Mouse (Mus musculus): Measurements from ENCODE around the gene Gm28042. TPM values are rescaled to one million over a fixed set of nuclear protein-coding genes. Genes with fewer than 3 reads are reported as not detected.

Gm28042 gene
- polyA plus RNA-seq, 1 experiment from 2014 or later: 6.9 TPM

- no peaks in the 10 kb centered on the region for H3K27me3 ChIP-seq
- H3K4me3 ChIP-seq: no peak overlapping the region
- no peak overlapping the region for H3K4me2 ChIP-seq
- no peak for ATAC-seq (ENCODE audit: low read depth)
- no peak overlapping the region for H3K9ac ChIP-seq
- 71% methylated on average over 14 of the region's 14 CpGs for WGBS
- no peak overlapping the region for H3K27ac ChIP-seq (replicated peaks)
- H3K4me1 ChIP-seq (replicated peaks): no peaks in the 10 kb centered on the region
- H3K9me3 ChIP-seq: no peaks in the 10 kb centered on the region
- H3K36me3 ChIP-seq: peaks cover 10% of the 10 kb centered on the region
Measured at GRCm38 (mm10) chr2:120046486-120047310, 19.4 kb downstream of the Gm28042 start.

DNA sequence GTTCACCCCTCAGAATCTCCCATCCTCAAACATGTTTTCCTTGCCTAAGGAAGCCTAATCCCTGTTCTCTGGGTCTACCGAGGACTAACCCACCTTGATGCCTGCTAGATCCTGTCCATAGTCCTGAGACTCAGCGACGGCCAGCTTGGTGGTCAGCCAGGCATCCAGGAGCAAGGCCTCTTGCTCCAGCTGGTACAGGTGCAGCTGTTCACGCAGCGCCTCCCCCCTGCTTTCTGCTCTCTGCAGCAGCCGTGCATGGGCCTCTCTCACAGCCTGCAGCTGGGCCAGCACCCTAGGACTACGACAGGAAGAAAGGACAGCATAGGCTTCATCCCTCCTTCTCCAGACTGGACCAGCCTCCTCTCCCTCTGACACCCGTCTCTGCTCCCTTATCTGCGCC, 20.9 kb downstream of the Gm28042 start:
- 82% methylated on average over 9 of the region's 9 CpGs for WGBS
- Histone ChIP-seq H3K4me1 (replicated peaks) (no peaks in the 10 kb centered on the region), H3K9ac (no peak overlapping the region), H3K27me3 (no peaks in the 10 kb centered on the region), H3K4me2 (no peak overlapping the region), H3K27ac (replicated peaks) (no peak overlapping the region), H3K9me3 (no peaks in the 10 kb centered on the region), H3K36me3 (no peaks in the 10 kb centered on the region), H3K4me3 (no peak overlapping the region)
- no peak for ATAC-seq (ENCODE audit: low read depth)

DNA sequence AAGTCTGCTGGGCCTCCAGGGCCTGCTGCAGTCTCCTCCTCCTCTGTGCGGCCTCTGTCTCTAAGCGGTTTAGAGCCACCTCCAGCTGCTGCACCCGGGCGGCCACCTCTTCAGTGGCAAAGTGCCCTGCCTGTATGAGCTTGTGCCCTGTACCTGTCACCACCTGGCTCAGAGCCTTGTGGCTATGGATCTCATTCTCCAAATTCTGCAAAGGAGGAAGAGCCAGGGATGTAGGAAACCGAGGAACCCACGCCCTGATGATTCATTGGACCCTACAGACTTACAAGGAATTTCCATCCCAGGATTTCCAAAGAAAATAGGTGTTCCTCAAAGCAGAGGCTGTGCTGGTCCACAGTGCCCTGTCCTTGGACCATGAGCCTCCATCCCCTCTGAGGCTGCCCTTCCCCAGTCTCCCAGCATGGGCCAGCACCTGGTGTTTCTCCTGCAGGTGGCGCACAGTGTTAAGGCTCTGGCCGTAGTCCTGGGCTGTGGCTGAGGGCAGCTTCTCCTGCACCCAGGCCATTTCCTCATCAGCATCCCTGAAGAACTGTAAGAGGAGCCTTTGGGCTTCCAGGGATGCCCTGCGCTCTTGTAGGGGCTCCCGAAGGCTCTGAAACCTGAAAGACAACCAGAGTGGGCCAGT, 22.5 kb downstream of the Gm28042 start:
- no peak overlapping the region for H3K4me2 ChIP-seq
- H3K27me3 ChIP-seq: no peaks in the 10 kb centered on the region
- no peak overlapping the region for H3K4me3 ChIP-seq
- WGBS: 65% methylated on average over 10 of the region's 10 CpGs
- no peak overlapping the region for H3K27ac ChIP-seq (replicated peaks)
- no peaks in the 10 kb centered on the region for H3K9me3 ChIP-seq
- no peaks in the 10 kb centered on the region for H3K36me3 ChIP-seq
- H3K4me1 ChIP-seq (replicated peaks): no peaks in the 10 kb centered on the region
- H3K9ac ChIP-seq: no peak overlapping the region
- 0 out of 2 replicates have a peak, but pooled peaks have one; percentile 43 for ATAC-seq (ENCODE audit: low read depth)

- H3K4me1 ChIP-seq (replicated peaks): no peaks in the 10 kb centered on the region
- H3K9ac ChIP-seq: no peak overlapping the region
- no peak for ATAC-seq (ENCODE audit: low read depth)
- no peaks in the 10 kb centered on the region for H3K27me3 ChIP-seq
- no peak overlapping the region for H3K4me3 ChIP-seq
- no peaks in the 10 kb centered on the region for H3K36me3 ChIP-seq
- H3K9me3 ChIP-seq: no peaks in the 10 kb centered on the region
- no peak overlapping the region for H3K27ac ChIP-seq (replicated peaks)
- H3K4me2 ChIP-seq: no peak overlapping the region
- 67% methylated on average over 6 of the region's 6 CpGs for WGBS
Measured at GRCm38 (mm10) chr2:120051405-120051804, 24.1 kb downstream of the Gm28042 start.

DNA sequence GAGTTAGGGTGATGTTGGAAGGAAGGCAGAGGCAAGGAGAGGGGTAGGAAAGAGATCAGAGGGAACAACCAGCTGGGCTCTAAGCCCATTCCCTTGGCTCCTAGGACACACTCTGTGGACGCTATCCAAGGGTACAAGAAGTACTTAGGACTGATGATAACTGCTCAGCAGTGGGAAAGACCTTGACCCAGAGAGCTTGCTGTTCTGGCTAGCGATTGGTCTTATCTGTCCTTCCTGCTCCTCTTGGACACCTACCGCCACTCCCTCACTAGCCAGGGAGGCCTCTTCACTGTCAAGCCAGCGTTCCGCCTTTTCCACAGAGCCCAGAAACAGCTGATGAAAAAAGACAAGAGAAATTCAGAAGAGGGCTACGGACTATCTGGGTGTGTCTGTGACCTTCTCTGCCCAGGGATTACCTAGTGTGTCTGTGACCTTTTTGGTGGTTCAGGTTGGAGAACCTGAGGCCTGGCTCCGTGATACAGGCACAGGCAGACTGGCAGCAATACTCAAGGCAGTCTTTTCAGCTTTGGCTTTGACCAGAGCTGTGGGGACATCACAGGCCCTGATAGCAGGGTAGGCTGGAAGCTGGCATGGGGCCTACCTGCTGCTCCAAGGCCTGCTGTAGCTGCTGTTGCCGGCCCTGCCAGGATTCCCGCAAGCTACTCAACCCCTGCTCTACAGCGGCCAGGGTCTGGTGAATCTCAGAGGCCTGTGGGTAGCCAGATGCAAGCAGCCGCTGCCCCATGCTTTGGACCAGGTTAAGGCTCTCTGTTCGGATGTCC, 27.7 kb downstream of the Gm28042 start:
- H3K4me3 ChIP-seq: no peak overlapping the region
- no peak for ATAC-seq (ENCODE audit: low read depth)
- no peaks in the 10 kb centered on the region for H3K4me1 ChIP-seq (replicated peaks)
- no peaks in the 10 kb centered on the region for H3K9me3 ChIP-seq
- no peak overlapping the region for H3K4me2 ChIP-seq
- H3K36me3 ChIP-seq: no peaks in the 10 kb centered on the region
- H3K27ac ChIP-seq (replicated peaks): no peak overlapping the region
- H3K27me3 ChIP-seq: no peaks in the 10 kb centered on the region
- no peak overlapping the region for H3K9ac ChIP-seq
- 91% methylated on average over 12 of the region's 12 CpGs for WGBS

DNA sequence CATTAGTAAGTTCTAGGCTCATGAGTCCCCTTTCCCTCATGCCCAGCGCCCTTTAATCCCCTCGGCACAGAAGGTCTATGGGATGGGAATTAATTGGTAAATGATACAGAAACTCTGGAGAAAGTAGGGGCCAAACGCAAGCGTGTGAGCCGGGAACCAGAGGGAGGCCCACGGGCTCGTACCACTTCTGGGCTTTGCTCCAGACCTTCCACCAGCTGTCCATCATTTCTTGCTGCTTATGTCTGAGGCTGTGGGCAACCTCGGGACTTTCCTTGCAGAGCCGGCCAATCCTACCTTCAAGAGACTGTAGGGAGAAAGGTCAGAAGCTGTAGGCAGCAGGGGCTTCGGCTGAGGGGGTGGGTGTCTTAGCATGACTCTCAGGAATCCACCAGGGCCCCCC, 28.6 kb downstream of the Gm28042 start:
- H3K27me3 ChIP-seq: no peaks in the 10 kb centered on the region
- no peak overlapping the region for H3K27ac ChIP-seq (replicated peaks)
- WGBS: 91% methylated on average over 10 of the region's 10 CpGs
- H3K4me3 ChIP-seq: no peak overlapping the region
- H3K9me3 ChIP-seq: no peaks in the 10 kb centered on the region
- no peak for ATAC-seq (ENCODE audit: low read depth)
- H3K4me2 ChIP-seq: no peak overlapping the region
- no peaks in the 10 kb centered on the region for H3K4me1 ChIP-seq (replicated peaks)
- H3K36me3 ChIP-seq: no peaks in the 10 kb centered on the region
- H3K9ac ChIP-seq: no peak overlapping the region

DNA sequence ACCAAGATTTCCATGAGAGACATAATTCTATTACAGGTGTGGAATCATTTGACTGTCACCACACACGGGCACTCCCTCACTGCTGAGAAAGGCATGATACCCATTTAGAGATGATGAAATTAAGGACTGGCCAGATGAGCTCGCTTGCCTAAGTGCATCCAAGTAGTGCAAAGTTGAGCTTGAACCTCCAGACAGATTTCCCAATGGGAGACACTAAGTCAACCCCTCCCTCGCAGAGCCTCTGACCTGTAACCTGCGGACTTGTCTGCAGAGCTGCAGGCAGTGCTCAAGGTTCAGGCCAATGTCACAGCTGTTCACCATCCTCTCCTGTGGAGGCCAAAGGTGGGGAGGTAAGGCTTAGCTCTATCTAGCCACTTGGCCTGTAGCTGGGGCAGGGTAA, 31.5 kb downstream of the Gm28042 start:
- H3K27ac ChIP-seq (replicated peaks): no peak overlapping the region
- no peaks in the 10 kb centered on the region for H3K36me3 ChIP-seq
- no peaks in the 10 kb centered on the region for H3K4me1 ChIP-seq (replicated peaks)
- no peaks in the 10 kb centered on the region for H3K27me3 ChIP-seq
- no peak overlapping the region for H3K4me3 ChIP-seq
- no peak overlapping the region for H3K4me2 ChIP-seq
- WGBS: 82% methylated on average over 4 of the region's 4 CpGs
- no peak for ATAC-seq (ENCODE audit: low read depth)
- H3K9me3 ChIP-seq: no peaks in the 10 kb centered on the region
- H3K9ac ChIP-seq: no peak overlapping the region

DNA sequence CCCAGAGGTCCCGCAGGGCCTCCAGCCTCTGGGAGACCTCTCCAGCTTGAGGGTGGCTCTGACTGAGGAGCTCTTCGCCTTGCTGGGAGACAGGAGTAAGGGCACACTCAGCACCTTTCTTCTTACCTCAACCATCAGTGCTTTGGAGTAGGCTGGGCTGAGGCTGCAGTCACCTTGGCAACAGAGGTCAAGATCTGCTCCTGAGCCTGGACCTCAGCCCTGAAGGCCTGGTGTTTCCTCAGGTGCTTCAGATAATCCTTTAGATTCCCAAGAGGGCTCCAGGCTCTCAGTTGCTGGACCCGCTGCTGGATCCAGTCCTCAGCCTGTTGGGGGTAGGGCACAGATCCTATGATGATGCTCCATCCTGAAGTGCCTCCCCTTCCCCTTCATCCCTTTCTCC, 32.2 kb downstream of the Gm28042 start:
- Histone ChIP-seq H3K9ac (no peak overlapping the region), H3K27ac (replicated peaks) (no peak overlapping the region), H3K4me3 (no peak overlapping the region), H3K27me3 (no peaks in the 10 kb centered on the region), H3K4me1 (replicated peaks) (no peaks in the 10 kb centered on the region), H3K4me2 (no peak overlapping the region), H3K9me3 (no peaks in the 10 kb centered on the region), H3K36me3 (no peaks in the 10 kb centered on the region)
- WGBS: 84% methylated on average over 3 of the region's 3 CpGs
- no peak for ATAC-seq (ENCODE audit: low read depth)

GRCm38 (mm10) chr2:120060190-120060589, 32.9 kb downstream of the Gm28042 start:
- 68% methylated on average over 6 of the region's 6 CpGs for WGBS
- no peak for ATAC-seq (ENCODE audit: low read depth)
- H3K4me1 ChIP-seq (replicated peaks): no peaks in the 10 kb centered on the region
- H3K4me3 ChIP-seq: no peak overlapping the region
- no peaks in the 10 kb centered on the region for H3K27me3 ChIP-seq
- H3K9ac ChIP-seq: no peak overlapping the region
- H3K9me3 ChIP-seq: no peaks in the 10 kb centered on the region
- no peaks in the 10 kb centered on the region for H3K36me3 ChIP-seq
- H3K4me2 ChIP-seq: no peak overlapping the region
- H3K27ac ChIP-seq (replicated peaks): no peak overlapping the region

DNA sequence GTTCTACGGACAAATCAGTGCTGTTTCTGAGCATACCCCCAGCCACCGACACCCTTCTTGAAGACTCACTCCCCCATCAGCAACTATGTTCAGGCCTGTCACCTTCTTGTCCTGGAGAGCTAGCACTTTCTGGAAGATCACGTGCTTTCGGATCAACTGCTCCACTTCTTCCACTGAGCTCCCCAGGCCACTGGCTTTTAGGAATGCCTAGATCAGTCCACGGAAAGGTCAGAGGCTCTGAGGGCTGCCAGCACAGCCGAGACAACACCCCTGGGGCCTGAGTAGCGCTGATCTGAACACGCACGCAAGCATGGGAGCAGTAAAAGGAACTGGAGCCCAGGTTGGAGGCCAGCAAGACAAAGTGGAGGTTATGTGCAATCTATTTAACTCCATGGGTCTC, 33.4 kb downstream of the Gm28042 start:
- H3K9ac ChIP-seq: no peak overlapping the region
- no peak overlapping the region for H3K27ac ChIP-seq (replicated peaks)
- H3K36me3 ChIP-seq: no peaks in the 10 kb centered on the region
- no peaks in the 10 kb centered on the region for H3K4me1 ChIP-seq (replicated peaks)
- H3K4me2 ChIP-seq: no peak overlapping the region
- WGBS: 74% methylated on average over 9 of the region's 9 CpGs
- H3K4me3 ChIP-seq: no peak overlapping the region
- H3K9me3 ChIP-seq: no peaks in the 10 kb centered on the region
- ATAC-seq (ENCODE audit: low read depth): no peak
- no peaks in the 10 kb centered on the region for H3K27me3 ChIP-seq

- Histone ChIP-seq H3K36me3 (no peaks in the 10 kb centered on the region), H3K9me3 (no peaks in the 10 kb centered on the region), H3K4me1 (replicated peaks) (no peaks in the 10 kb centered on the region), H3K4me3 (no peak overlapping the region), H3K27ac (replicated peaks) (no peak overlapping the region), H3K9ac (no peak overlapping the region), H3K27me3 (no peaks in the 10 kb centered on the region), H3K4me2 (no peak overlapping the region)
- 89% methylated on average over 8 of the region's 8 CpGs for WGBS
- ATAC-seq (ENCODE audit: low read depth): no peak
Measured at GRCm38 (mm10) chr2:120062248-120062647, 35.0 kb downstream of the Gm28042 start.

GRCm38 (mm10) chr2:120064639-120065038, 37.3 kb downstream of the Gm28042 start:
- 85% methylated on average over 6 of the region's 6 CpGs for WGBS
- H3K36me3 ChIP-seq: no peaks in the 10 kb centered on the region
- no peaks in the 10 kb centered on the region for H3K27me3 ChIP-seq
- H3K4me1 ChIP-seq (replicated peaks): 0 out of 2 replicates have a peak, but pooled peaks cover 5% of the 10 kb centered on the region
- H3K4me3 ChIP-seq: no peak overlapping the region
- no peaks in the 10 kb centered on the region for H3K9me3 ChIP-seq
- no peak overlapping the region for H3K27ac ChIP-seq (replicated peaks)
- ATAC-seq (ENCODE audit: low read depth): no peak
- H3K9ac ChIP-seq: no peak overlapping the region
- H3K4me2 ChIP-seq: no peak overlapping the region

Measured in neural tube, embryonic 13.5 days (tissue).